Mouse (Mus musculus) gastrocnemius, adult 8-10 months (tissue): ENCODE measurements around the gene Atxn7l2. TPM values are rescaled to one million over a fixed set of nuclear protein-coding genes. Genes with fewer than 3 reads are reported as not detected.

Source experiments
- DNase-seq, 2 experiments: peaks; one replicate each; pipeline ENCODE4 v3.0.0; 2022; ENCODE audit warnings: low spot score in 2 of 2
- total RNA-seq, 4 experiments: library from RNA; stranded (reverse); gene quantifications; 2 replicates each; pipeline ENCODE4 v1.2.4; 2022

Atxn7l2 gene
- total RNA-seq, 4 experiments from 2014 or later = 5.9 to 7.4 (median 6.6) TPM

GRCm38 (mm10) chr3:108206731-108207375 is 3.9 kb downstream of the Atxn7l2 start:
- no peak for DNase-seq

- no peak for DNase-seq
Observed at GRCm38 (mm10) chr3:108205601-108206000, 5.1 kb downstream of the Atxn7l2 start.

- no peak for DNase-seq
Observed at GRCm38 (mm10) chr3:108204470-108204869, 6.3 kb downstream of the Atxn7l2 start.

- peak; percentile 71 to 76 for DNase-seq
Observed at GRCm38 (mm10) chr3:108203621-108204325, 7.0 kb downstream of the Atxn7l2 start.

- no peak for DNase-seq
Observed at GRCm38 (mm10) chr3:108203212-108203611, 7.5 kb downstream of the Atxn7l2 start.

- no peak for DNase-seq
Observed at GRCm38 (mm10) chr3:108202506-108202905, 8.2 kb downstream of the Atxn7l2 start.

GRCm38 (mm10) chr3:108200329-108201323 is 10.1 kb downstream of the Atxn7l2 start, which contains the start of gene Cyb561d1:
Gene Cyb561d1 (minus strand): TSS chr3:108201212.
- peak; percentile 93 for DNase-seq

- no peak for DNase-seq
Observed at GRCm38 (mm10) chr3:108199231-108199630, 11.5 kb downstream of the Atxn7l2 start.

- DNase-seq = no peak
Observed at GRCm38 (mm10) chr3:108197066-108197497, 13.7 kb downstream of the Atxn7l2 start.

- no peak for DNase-seq
Observed at GRCm38 (mm10) chr3:108195941-108196590, 14.7 kb downstream of the Atxn7l2 start.

GRCm38 (mm10) chr3:108195287-108195686 is 15.4 kb downstream of the Atxn7l2 start:
- DNase-seq = no peak

GRCm38 (mm10) chr3:108193686-108194085 is 17.0 kb downstream of the Atxn7l2 start:
- DNase-seq = no peak

- no peak for DNase-seq
Observed at GRCm38 (mm10) chr3:108189897-108190296, 20.8 kb downstream of the Atxn7l2 start.

- DNase-seq = no peak
Observed at GRCm38 (mm10) chr3:108188716-108189490, 21.8 kb downstream of the Atxn7l2 start.

GRCm38 (mm10) chr3:108187111-108187795 is 23.5 kb downstream of the Atxn7l2 start:
- no peak for DNase-seq

GRCm38 (mm10) chr3:108186098-108187047 is 24.4 kb downstream of the Atxn7l2 start, which contains the start of gene Amigo1:
Gene Amigo1 (plus strand): TSS chr3:108186335.
- DNase-seq = no peak

GRCm38 (mm10) chr3:108185460-108186097 is 25.2 kb downstream of the Atxn7l2 start:
- DNase-seq = no peak

- no peak for DNase-seq
Observed at GRCm38 (mm10) chr3:108184742-108185141, 26.0 kb downstream of the Atxn7l2 start.
